Mouse (Mus musculus) spleen, adult 2 months (tissue): ENCODE results near the gene Cadps2.

Experiments
- CTCF ChIP-seq: fragments of 200-500 bp; IDR thresholded peaks from 2 replicates; pipeline ENCODE4 v1.5.1; 2011; ENCODE audit warnings: mild to moderate bottlenecking, inconsistent platforms; ENCODE audit not compliant: insufficient read depth, insufficient read length, insufficient replicate concordance; ENCODE audit errors: extremely low read depth
- POLR2A ChIP-seq: fragments of 200-500 bp; IDR thresholded peaks from 2 replicates; pipeline ENCODE4 v1.6.1; 2011; ENCODE audit warnings: low read depth, low read length, inconsistent platforms

- TF ChIP-seq POLR2A = no peak
- no peak for TF ChIP-seq CTCF
These were observed 37.1 kb upstream of the Cadps2 start for GRCm38 (mm10) chr6:23876363-23876762.
